Comparison of ENCODE assay signal across 8 mouse cellular contexts in genomic region chr9:65679181-65679761, GRCm38 (mm10). TPM values are rescaled to one million over a fixed set of nuclear protein-coding genes. Genes with fewer than 3 reads are reported as not detected.
DNase-seq lines count a peak whose midpoint lies in the region; ATAC-seq and TF ChIP-seq lines count a peak whose summit lies in the region.

No protein-coding gene starts in this region.

- TF ChIP-seq EP300 in lung, postnatal 0 days (IDR thresholded peaks at IDR 0.05): peak; percentile 29; the same call in 1 of the 2 replicates

- TF ChIP-seq CTCF in lung, postnatal 0 days (IDR thresholded peaks at IDR 0.05): no peak

- peak overlapping the region; percentile 45 for H3K4me2 ChIP-seq in embryonic facial prominence, embryonic 11.5 days (ENCODE audit: low read depth, low read length)
- peak overlapping the region; percentile 79 for H3K4me2 ChIP-seq in heart, embryonic 12.5 days
- H3K4me2 ChIP-seq in kidney, embryonic 14.5 days (replicated peaks; ENCODE audit: low read depth, low read length): peak overlapping the region; percentile 71
- H3K4me2 ChIP-seq in lung, postnatal 0 days (replicated peaks; ENCODE audit: low read depth, low read length): peak overlapping the region; percentile 82
- H3K4me2 ChIP-seq in stomach, embryonic 15.5 days: peak overlapping the region; percentile 74

- peak overlapping the region; percentile 25; the same call in 1 of the 2 replicates for H3K9ac ChIP-seq in embryonic facial prominence, embryonic 11.5 days (replicated peaks; ENCODE audit: low read length)
- peak overlapping the region; percentile 42 for H3K9ac ChIP-seq in heart, embryonic 12.5 days
- peak overlapping the region; percentile 32; the same call in 1 of the 2 replicates for H3K9ac ChIP-seq in kidney, embryonic 14.5 days (ENCODE audit: low read depth, low read length)
- peak overlapping the region; percentile 37 for H3K9ac ChIP-seq in lung, postnatal 0 days (replicated peaks; ENCODE audit: low read depth)
- no peak overlapping the region for H3K9ac ChIP-seq in stomach, embryonic 15.5 days

- H3K27me3 ChIP-seq in embryonic facial prominence, embryonic 11.5 days (ENCODE audit: control insufficient read depth, insufficient read depth, low read length): no peaks in the 10 kb centered on the region
- H3K27me3 ChIP-seq in heart, embryonic 12.5 days (replicated peaks): no peaks in the 10 kb centered on the region
- no peaks in the 10 kb centered on the region for H3K27me3 ChIP-seq in kidney, embryonic 14.5 days (ENCODE audit: control insufficient read depth, insufficient read depth, low read length)
- no peaks in the 10 kb centered on the region for H3K27me3 ChIP-seq in lung, postnatal 0 days (replicated peaks; ENCODE audit: insufficient read depth, low read length)
- no peaks in the 10 kb centered on the region for H3K27me3 ChIP-seq in stomach, embryonic 15.5 days (replicated peaks)

- no peaks in the 10 kb centered on the region; the same call in none of the 2 replicates for H3K4me1 ChIP-seq in embryonic facial prominence, embryonic 11.5 days (ENCODE audit: control insufficient read depth, insufficient read depth, low read length)
- H3K4me1 ChIP-seq in heart, embryonic 12.5 days (replicated peaks): peaks cover 59% of the 10 kb centered on the region
- peaks cover 30% of the 10 kb centered on the region for H3K4me1 ChIP-seq in kidney, embryonic 14.5 days (ENCODE audit: control insufficient read depth, insufficient read depth, low read length)
- peaks cover 39% of the 10 kb centered on the region for H3K4me1 ChIP-seq in lung, postnatal 0 days (ENCODE audit: insufficient read depth, low read depth, low read length)
- H3K4me1 ChIP-seq in stomach, embryonic 15.5 days: peaks cover 43% of the 10 kb centered on the region

- peak; percentile 27 for DNase-seq in cerebellum, adult 11 months
- DNase-seq in embryonic facial prominence, embryonic 11.5 days (ENCODE audit: low spot score): peak; percentile 63
- DNase-seq in lung, postnatal 0 days (ENCODE audit: low spot score): peak; percentile 94
- DNase-seq in urinary bladder, adult 18-20 months (ENCODE audit: low spot score in 2 of 2): no peak

- 12% methylated on average over 5 of the region's 5 CpGs for WGBS in embryonic facial prominence, embryonic 11.5 days
- WGBS in heart, embryonic 12.5 days: 20% methylated on average over 5 of the region's 5 CpGs
- 8% methylated on average over 5 of the region's 5 CpGs for WGBS in kidney, embryonic 14.5 days
- 11% methylated on average over 5 of the region's 5 CpGs for WGBS in lung, postnatal 0 days
- WGBS in stomach, embryonic 15.5 days: 10% methylated on average over 5 of the region's 5 CpGs

- no peaks in the 10 kb centered on the region for H3K36me3 ChIP-seq in embryonic facial prominence, embryonic 11.5 days (replicated peaks; ENCODE audit: control insufficient read depth, insufficient read depth, low read depth, low read length)
- H3K36me3 ChIP-seq in heart, embryonic 12.5 days: no peaks in the 10 kb centered on the region
- 0 out of 2 replicates have a peak, but pooled peaks cover 2% of the 10 kb centered on the region for H3K36me3 ChIP-seq in kidney, embryonic 14.5 days (ENCODE audit: control insufficient read depth, insufficient read depth, low read length)
- no peaks in the 10 kb centered on the region for H3K36me3 ChIP-seq in lung, postnatal 0 days (ENCODE audit: insufficient read depth, low read length)
- no peaks in the 10 kb centered on the region for H3K36me3 ChIP-seq in stomach, embryonic 15.5 days

- no peaks in the 10 kb centered on the region for H3K9me3 ChIP-seq in embryonic facial prominence, embryonic 11.5 days (replicated peaks; ENCODE audit: control insufficient read depth, low read length)
- no peaks in the 10 kb centered on the region for H3K9me3 ChIP-seq in heart, embryonic 12.5 days (replicated peaks)
- H3K9me3 ChIP-seq in kidney, embryonic 14.5 days (ENCODE audit: control insufficient read depth, low read length): no peaks in the 10 kb centered on the region
- no peaks in the 10 kb centered on the region for H3K9me3 ChIP-seq in lung, postnatal 0 days (ENCODE audit: low read length)
- H3K9me3 ChIP-seq in stomach, embryonic 15.5 days: no peaks in the 10 kb centered on the region

- peak overlapping the region; percentile 54 for H3K27ac ChIP-seq in embryonic facial prominence, embryonic 11.5 days (replicated peaks; ENCODE audit: low read depth, low read length)
- peak overlapping the region; percentile 90 for H3K27ac ChIP-seq in heart, embryonic 12.5 days (ENCODE audit: poor library complexity, severe bottlenecking)
- peak overlapping the region; percentile 84 for H3K27ac ChIP-seq in kidney, embryonic 14.5 days (ENCODE audit: low read depth, low read length)
- H3K27ac ChIP-seq in lung, postnatal 0 days (ENCODE audit: low read length): peak overlapping the region; percentile 87
- H3K27ac ChIP-seq in stomach, embryonic 15.5 days: peak overlapping the region; percentile 87

- ATAC-seq in cerebellum, adult (ENCODE audit: insufficient number of reproducible peaks, low FRiP score, low TSS enrichment): no peak
- no peak; the same call in 1 of the 2 replicates for ATAC-seq in embryonic facial prominence, embryonic 11.5 days (replicated peaks; ENCODE audit: insufficient number of reproducible peaks, low FRiP score, low TSS enrichment, low read depth)
- ATAC-seq in heart, embryonic 12.5 days (ENCODE audit: insufficient number of reproducible peaks, low FRiP score): peak; percentile 26; the same call in 1 of the 2 replicates
- peak; percentile 29; the same call in 1 of the 2 replicates for ATAC-seq in kidney, embryonic 14.5 days (ENCODE audit: low FRiP score, low TSS enrichment)
- peak; percentile 70 for ATAC-seq in lung, postnatal 0 days
- ATAC-seq in stomach, embryonic 15.5 days (ENCODE audit: insufficient read depth, low FRiP score, low read depth): no peak

- peak overlapping the region; percentile 24 for H3K4me3 ChIP-seq in embryonic facial prominence, embryonic 11.5 days (ENCODE audit: low read depth, low read length)
- peak overlapping the region; percentile 29 for H3K4me3 ChIP-seq in heart, embryonic 12.5 days
- peak overlapping the region; percentile 71; the same call in 1 of the 2 replicates for H3K4me3 ChIP-seq in kidney, embryonic 14.5 days (ENCODE audit: low read length)
- H3K4me3 ChIP-seq in lung, postnatal 0 days (ENCODE audit: low read depth, low read length): peak overlapping the region; percentile 65
- H3K4me3 ChIP-seq in stomach, embryonic 15.5 days (replicated peaks): peak overlapping the region; percentile 15

RNA-seq across cellular contexts. Expression of gene Oaz2, which starts 11.5 kb away (rescaled TPM):
- polyA plus RNA-seq in embryonic facial prominence, embryonic 11.5 days (2014; fragmentation: Nextera tagmentation; extraction: Ambion mirVana): 213 and 232 TPM in 2 replicates
- 239 and 245 TPM in 2 replicates for polyA plus RNA-seq in heart, embryonic 12.5 days (2016; fragmentation: Nextera tagmentation; extraction: Ambion mirVana)
- 194 and 204 TPM in 2 replicates for polyA plus RNA-seq in kidney, embryonic 14.5 days (2014; fragmentation: Nextera tagmentation; extraction: Ambion mirVana)
- polyA plus RNA-seq in lung, postnatal 0 days (2015; fragmentation: Nextera tagmentation; extraction: Ambion mirVana): 639 and 649 TPM in 2 replicates
- polyA plus RNA-seq in stomach, embryonic 15.5 days (2015; fragmentation: Nextera tagmentation; extraction: Ambion mirVana): 231 and 236 TPM in 2 replicates

RNA-seq across cellular contexts. Expression of gene Rbpms2, which starts 49.8 kb away (rescaled TPM):
- polyA plus RNA-seq in embryonic facial prominence, embryonic 11.5 days (2014; fragmentation: Nextera tagmentation; extraction: Ambion mirVana): 20.4 and 25.8 TPM in 2 replicates
- polyA plus RNA-seq in heart, embryonic 12.5 days (2016; fragmentation: Nextera tagmentation; extraction: Ambion mirVana): 132 and 135 TPM in 2 replicates
- 22.4 and 29.1 TPM in 2 replicates for polyA plus RNA-seq in kidney, embryonic 14.5 days (2014; fragmentation: Nextera tagmentation; extraction: Ambion mirVana)
- polyA plus RNA-seq in lung, postnatal 0 days (2015; fragmentation: Nextera tagmentation; extraction: Ambion mirVana): 6.1 and 6.5 TPM in 2 replicates
- polyA plus RNA-seq in stomach, embryonic 15.5 days (2015; fragmentation: Nextera tagmentation; extraction: Ambion mirVana): 19.3 and 23.2 TPM in 2 replicates

Comparison
In these comparisons a context has a peak if more than half of its experiments do, and no peak if none do; other contexts are left out.
1. DNase-seq: peak in cerebellum, adult 11 months (single experiment), embryonic facial prominence, embryonic 11.5 days (single experiment) and lung, postnatal 0 days (single experiment); none in urinary bladder, adult 18-20 months (0 of 2).
2. ATAC-seq: peak in heart, embryonic 12.5 days (single experiment), kidney, embryonic 14.5 days (single experiment) and lung, postnatal 0 days (single experiment); none in cerebellum, adult (single experiment), embryonic facial prominence, embryonic 11.5 days (single experiment) and stomach, embryonic 15.5 days (single experiment).
3. H3K4me3 ChIP-seq: peak in every context shown above with its lines; median percentile 71 in kidney, embryonic 14.5 days; 65 in lung, postnatal 0 days; 29 in heart, embryonic 12.5 days; 24 in embryonic facial prominence, embryonic 11.5 days; 15 in stomach, embryonic 15.5 days.
4. Peak in every context shown above with its lines, with median percentiles within 50 percentile points of each other: H3K27ac ChIP-seq and H3K4me2 ChIP-seq.